Mouse (Mus musculus) retina, postnatal 7 days (tissue): ENCODE data around the gene Bcas2.
A peak's percentile ranks its signal among the peaks of the same experiment; 100 is the strongest.
"Not testable (repeated sequence)": the region's sequence is repeated elsewhere in the genome, so short reads cannot be mapped to it uniquely, and the experiment has no call there.

Source experiments
- DNase-seq: peaks from one replicate; pipeline ENCODE4 v3.0.0-alpha.2; 2012; ENCODE audit warnings: low read depth, low spot score

The Bcas2 gene

GRCm38 (mm10) chr3:103171505-103172267 lies at the start of gene Bcas2:
Gene Bcas2 (plus strand): TSS chr3:103171655.
- DNase-seq: peak; percentile 99

DNA sequence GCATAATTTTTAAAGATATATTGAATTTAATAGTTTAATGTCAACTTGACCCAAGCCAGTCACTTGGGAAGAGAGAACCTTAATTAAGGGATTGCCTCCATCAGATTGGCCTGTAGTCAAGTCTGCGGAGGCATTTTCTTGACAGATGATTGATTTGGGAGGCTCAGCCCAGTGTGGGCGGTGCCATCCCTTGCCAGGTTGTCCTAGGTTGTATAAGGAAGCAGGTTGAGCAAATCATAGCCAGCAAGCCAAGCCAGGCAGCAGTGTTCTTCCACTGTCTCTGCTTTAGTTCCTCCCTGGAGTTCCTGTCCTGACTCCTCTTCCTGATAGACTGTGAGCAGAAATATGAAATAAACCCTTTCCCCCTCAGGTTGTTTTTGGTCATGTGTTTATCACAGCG lies 47.8 kb upstream of the Bcas2 start:
- no peak for DNase-seq

- no peak for DNase-seq
Observed at GRCm38 (mm10) chr3:103126138-103126537, 45.3 kb upstream of the Bcas2 start.

DNA sequence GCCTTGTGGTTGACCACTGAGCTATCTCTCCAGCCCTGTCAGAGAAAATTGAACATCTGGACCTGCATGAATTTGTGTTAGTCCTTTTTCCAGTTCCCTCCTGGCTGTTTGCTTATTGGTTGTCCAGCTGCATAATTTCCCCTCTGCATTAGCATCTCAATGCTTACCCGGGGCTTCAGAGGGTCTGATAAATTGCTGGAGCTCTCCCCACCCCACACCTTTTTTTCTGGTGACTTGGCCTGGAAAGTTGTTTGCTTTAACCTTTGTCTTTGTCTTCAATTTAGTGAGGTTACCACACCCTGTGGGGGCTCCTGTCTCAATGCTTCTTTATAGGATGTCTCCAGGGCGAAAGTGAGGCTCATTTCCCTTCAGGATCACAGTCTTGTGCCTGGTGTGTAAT lies 44.3 kb upstream of the Bcas2 start:
- DNase-seq: no peak

- no peak for DNase-seq
Observed at GRCm38 (mm10) chr3:103127721-103128120, 43.7 kb upstream of the Bcas2 start.

- no peak for DNase-seq
Observed at GRCm38 (mm10) chr3:103128251-103128650, 43.2 kb upstream of the Bcas2 start.

DNA sequence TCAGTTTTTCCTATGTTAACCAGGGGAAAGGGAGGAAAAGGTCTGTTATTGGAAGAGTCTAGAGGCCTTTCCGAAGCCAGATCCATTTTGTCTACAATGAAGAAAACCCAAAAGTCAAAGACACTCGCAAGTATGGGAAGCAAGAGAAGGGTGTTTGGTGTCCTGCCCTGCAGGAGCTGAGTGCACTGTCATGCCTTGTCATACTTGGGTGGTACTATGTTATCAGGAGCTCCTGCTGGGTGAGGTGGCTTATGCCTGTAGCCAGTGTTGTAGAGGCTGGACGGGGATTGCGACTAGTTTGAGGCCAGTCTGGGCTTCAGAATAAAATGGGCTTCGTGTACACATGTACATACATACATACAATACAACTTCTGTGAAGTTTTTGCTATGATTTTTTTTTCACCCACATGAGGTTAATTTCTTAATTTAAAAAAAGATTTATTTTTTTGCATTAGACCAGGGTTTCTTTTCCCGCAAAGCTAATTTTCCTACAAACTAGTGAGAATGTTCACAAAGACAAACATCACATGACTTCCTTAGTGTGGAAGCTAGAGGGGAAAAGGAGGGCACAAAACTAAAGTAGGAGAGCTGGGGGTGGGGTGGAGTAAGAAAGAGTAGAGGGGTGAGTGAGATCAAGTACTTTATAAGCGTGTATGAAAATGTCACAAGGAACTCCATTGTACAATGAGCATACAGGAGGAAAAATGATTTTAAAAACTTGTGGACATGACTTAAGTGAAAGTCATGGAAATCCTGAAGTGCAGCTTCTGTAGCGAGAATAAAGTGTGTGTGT lies 41.9 kb upstream of the Bcas2 start:
- no peak for DNase-seq

GRCm38 (mm10) chr3:103130236-103130751 lies 41.2 kb upstream of the Bcas2 start:
- DNase-seq: no peak

- no peak for DNase-seq
Observed at GRCm38 (mm10) chr3:103133098-103133497, 38.4 kb upstream of the Bcas2 start.

- no peak for DNase-seq
Observed at GRCm38 (mm10) chr3:103136414-103137077, 34.9 kb upstream of the Bcas2 start.

DNA sequence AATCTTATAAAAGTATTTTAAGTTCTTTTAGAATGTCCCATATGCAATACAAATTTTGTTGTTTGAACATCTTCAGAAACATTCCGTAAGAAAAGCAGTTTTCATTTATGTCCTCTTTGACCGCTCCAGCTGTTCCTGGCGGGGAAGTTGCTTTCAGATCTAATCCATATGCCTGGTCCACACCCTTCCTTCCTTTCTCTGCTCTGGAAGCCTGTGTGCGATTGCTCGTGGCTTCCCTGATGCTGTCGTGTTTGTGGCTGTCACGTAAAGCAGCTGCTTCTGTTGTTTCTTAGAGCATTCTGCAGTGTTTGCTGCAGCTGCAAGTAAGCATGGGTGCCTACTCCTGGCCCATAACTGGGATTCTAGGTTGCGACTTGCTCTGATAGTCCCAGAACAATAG lies 32.4 kb upstream of the Bcas2 start:
- DNase-seq: no peak

GRCm38 (mm10) chr3:103140095-103140838 lies 31.2 kb upstream of the Bcas2 start:
- not testable (repeated sequence) for DNase-seq

- no peak for DNase-seq
Observed at GRCm38 (mm10) chr3:103141287-103141686, 30.2 kb upstream of the Bcas2 start.

DNA sequence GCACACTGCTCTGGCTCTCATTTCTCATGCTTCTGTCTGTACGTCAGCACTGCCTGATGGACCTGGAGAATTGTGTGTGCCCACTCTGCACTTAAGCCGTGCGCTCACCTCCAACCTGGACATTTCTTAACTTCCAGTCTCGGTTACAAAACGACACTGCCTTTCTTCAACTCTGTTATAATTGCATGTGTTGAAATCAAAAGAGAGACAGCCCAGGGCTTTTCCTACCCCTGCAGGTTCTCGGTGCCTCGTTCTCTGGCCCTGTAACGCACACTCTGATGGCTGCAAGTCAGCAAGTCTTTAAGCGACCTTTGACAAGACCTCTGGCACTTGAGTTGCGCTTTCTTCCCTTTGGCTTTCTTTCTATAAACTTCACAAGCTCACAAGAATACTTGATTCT lies 29.1 kb upstream of the Bcas2 start:
- DNase-seq: no peak

- no peak for DNase-seq
Observed at GRCm38 (mm10) chr3:103145336-103145735, 26.1 kb upstream of the Bcas2 start.

DNA sequence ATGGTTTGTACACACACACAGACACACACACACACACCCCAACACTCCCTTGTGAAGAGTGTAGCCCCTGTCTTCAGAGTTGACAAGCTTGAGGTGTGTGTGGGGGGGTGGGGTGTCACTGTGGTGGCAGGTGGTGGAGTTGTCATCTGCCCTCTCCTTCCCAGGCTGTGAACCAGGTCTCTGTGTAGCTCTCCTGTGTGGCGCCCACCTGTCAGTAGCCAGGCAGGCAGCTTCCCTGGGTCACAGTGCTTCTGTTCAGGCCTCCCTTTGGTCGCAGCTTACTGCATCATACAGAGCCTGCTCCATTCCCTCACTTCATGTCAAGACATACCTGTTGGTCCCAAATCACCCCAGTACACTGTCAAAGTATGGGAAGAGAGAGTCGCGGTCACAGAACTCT lies 25.7 kb upstream of the Bcas2 start:
- no peak for DNase-seq

DNA sequence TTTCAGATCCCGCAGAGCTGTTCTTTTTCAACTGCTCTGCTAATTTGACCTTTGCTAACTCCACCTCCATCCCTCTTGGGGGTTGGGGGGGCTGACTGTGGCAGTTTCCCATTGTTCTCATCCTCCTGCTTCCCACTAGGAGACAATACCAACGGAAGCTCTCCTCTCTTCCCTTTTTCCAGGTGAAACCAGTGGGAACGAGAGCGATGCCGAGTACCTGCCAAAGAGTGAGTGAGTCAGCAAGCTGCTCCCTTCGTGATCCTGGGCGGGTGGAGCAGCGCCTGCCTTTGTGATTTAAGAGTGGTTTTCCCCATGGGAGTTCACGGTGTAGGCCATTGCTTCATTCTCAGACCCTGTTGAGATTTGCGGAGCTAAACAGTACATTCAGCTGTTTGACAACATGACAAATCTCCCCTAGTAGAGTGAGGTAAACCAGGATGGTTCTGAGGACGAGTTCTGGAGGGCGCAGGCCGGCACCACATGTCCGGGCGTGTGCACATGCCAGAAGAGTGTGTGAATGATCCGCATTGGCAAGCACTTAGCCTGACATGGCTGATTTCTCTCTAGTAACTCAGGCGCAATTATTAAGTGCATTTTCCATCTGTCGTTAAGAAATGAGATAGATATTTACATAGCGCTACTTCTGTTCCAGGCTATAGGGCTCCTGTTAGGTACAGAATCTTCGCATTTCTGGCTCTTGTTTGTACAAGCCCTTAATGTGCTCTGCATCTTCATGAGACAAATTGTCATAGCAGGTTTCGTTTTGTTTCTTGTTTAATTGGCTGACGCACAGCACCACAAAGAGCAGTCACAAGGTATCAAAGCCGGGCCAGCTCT lies 24.9 kb upstream of the Bcas2 start:
- no peak for DNase-seq

GRCm38 (mm10) chr3:103147775-103148174 lies 23.7 kb upstream of the Bcas2 start:
- no peak for DNase-seq

DNA sequence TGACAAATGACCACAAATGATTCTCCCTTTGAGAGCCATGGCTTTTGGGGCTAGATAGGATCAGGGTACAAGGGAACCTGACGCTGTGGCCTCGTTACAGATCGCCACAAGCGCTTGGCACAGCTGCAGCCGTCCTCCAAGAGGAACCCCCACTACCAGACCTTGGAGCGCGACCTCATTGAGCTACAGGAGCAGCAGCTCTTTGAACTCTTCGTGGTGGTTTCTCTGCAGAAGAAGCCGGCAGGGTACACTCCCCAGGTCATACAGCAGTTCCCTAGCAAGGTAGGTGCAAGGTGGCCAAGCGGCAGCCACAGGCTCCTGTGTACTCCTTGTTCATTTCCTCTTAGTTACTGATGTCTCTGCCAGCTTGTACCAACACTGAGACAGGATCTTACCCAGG lies 22.5 kb upstream of the Bcas2 start:
- no peak for DNase-seq

- DNase-seq: no peak
Observed at GRCm38 (mm10) chr3:103153761-103154160, 17.7 kb upstream of the Bcas2 start.
